Mouse (Mus musculus) kidney, adult 2 months (tissue): Measurements from ENCODE around the gene Tnp1. TPM values are rescaled to one million over a fixed set of nuclear protein-coding genes. Genes with fewer than 3 reads are reported as not detected.

Source experiments
- DNase-seq: peaks from one replicate; pipeline ENCODE4 v3.0.0; 2021
- H3K27ac ChIP-seq: fragments of 200-500 bp; 2 replicates; pipeline ENCODE4 v1.5.1; 2012; ENCODE audit warnings: low read depth, low read length, control low read depth, inconsistent platforms; ENCODE audit not compliant: insufficient read depth
- H3K27me3 ChIP-seq: fragments of 200-500 bp; replicated peaks from 2 replicates; pipeline ENCODE4 v1.6.1; 2012; ENCODE audit warnings: mild to moderate bottlenecking, moderate library complexity, low read length, inconsistent platforms; ENCODE audit not compliant: control insufficient read depth, insufficient read depth
- H3K36me3 ChIP-seq: fragments of 200-500 bp; 2 replicates; pipeline ENCODE4 v1.6.1; 2012; ENCODE audit warnings: mild to moderate bottlenecking, moderate library complexity, low read length, inconsistent platforms; ENCODE audit not compliant: control insufficient read depth, insufficient read depth
- H3K4me1 ChIP-seq: fragments of 200-500 bp; 2 replicates; pipeline ENCODE4 v1.6.1; 2011; ENCODE audit warnings: low read length; ENCODE audit not compliant: control insufficient read depth, insufficient read depth
- H3K4me3 ChIP-seq: fragments of 200-500 bp; 2 replicates; pipeline ENCODE4 v1.5.1; 2011; ENCODE audit warnings: mild to moderate bottlenecking, low read depth, low read length, control low read depth; ENCODE audit not compliant: insufficient read depth
- CTCF ChIP-seq: fragments of 200-500 bp; conservative IDR thresholded peaks from 2 replicates; pipeline ENCODE4 v1.5.1; 2011; ENCODE audit warnings: low read depth, mild to moderate bottlenecking, control low read depth, low read length, moderate library complexity, mixed read lengths; ENCODE audit not compliant: insufficient read depth, insufficient read length
- POLR2A ChIP-seq: fragments of 200-500 bp; IDR thresholded peaks from one replicate; pipeline ENCODE4 v1.6.1; 2011; ENCODE audit warnings: low read depth, low read length, control low read depth
- WGBS: fragments of 180-500 bp; shearing (Covaris S2); methylation state at CpG from one replicate; pipeline ENCODE4 v1.1.7; 2018; 5-methylcytosine and 5-hydroxymethylcytosine counted together
- polyA plus RNA-seq: library from polyadenylated mRNA; depleted of rRNA; stranded (reverse); fragments of >200 nt; gene quantifications from 2 replicates; pipeline ENCODE4 v1.2.3, GENCODE M21; 2012

The Tnp1 gene
- polyA plus RNA-seq, 1 experiment = 0.67 TPM

DNA sequence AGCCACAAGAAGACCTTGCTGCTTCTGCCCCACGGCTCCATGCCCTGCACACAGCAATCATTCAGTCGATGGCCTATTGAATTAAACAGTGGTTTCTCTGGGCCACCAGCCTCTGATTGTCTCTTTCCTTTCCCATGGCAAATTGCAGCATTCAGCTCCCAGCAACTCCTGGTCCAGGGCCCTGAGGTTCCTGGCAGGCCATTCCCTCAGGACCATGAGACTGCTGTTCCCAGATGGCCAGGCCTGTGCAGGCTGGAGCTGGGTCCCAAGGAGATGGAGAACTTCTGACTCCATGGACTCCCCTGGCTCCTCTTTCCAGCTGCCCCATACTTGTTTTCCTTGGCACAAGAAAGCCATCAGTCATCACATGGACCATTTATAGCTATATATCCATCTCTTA is 10.8 kb downstream of the Tnp1 start:
- DNase-seq = no peak
- Histone ChIP-seq H3K4me3 (no peak overlapping the region), H3K27me3 (no peaks in the 10 kb centered on the region), H3K36me3 (no peaks in the 10 kb centered on the region), H3K27ac (no peak overlapping the region), H3K4me1 (no peaks in the 10 kb centered on the region)
- no peak for TF ChIP-seq POLR2A
- TF ChIP-seq CTCF = no peak
- WGBS = 88% methylated on average over 2 of the region's 2 CpGs

DNA sequence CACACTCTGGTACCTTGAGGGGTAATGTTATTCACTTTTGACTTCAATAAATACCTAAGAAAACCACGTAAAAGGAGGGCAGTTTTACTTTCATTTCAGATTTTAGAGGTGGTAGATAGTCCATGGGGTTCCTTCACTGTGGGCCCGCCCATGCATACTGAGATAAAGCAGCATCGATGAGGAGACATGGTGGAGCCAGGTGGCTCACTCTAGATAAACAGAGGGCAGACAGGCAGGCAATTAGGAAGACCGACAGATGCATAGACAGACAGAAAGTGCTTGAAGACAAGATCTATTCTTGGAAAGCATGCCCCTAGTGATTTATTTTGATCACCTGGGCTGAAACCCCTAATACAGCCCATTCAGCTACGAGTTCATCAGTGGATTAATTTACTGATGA is 13.1 kb downstream of the Tnp1 start:
- H3K4me3 ChIP-seq = no peak overlapping the region
- H3K4me1 ChIP-seq = no peaks in the 10 kb centered on the region
- 80% methylated on average over 5 of the region's 5 CpGs for WGBS
- H3K27ac ChIP-seq = no peak overlapping the region
- no peaks in the 10 kb centered on the region for H3K36me3 ChIP-seq
- no peaks in the 10 kb centered on the region for H3K27me3 ChIP-seq
- no peak for TF ChIP-seq POLR2A
- no peak for TF ChIP-seq CTCF
- no peak for DNase-seq

- Histone ChIP-seq H3K27me3 (no peaks in the 10 kb centered on the region), H3K4me1 (no peaks in the 10 kb centered on the region), H3K36me3 (no peaks in the 10 kb centered on the region), H3K4me3 (no peak overlapping the region), H3K27ac (no peak overlapping the region)
- TF ChIP-seq POLR2A (no peak), CTCF (no peak)
- no peak for DNase-seq
- 83% methylated on average over 5 of the region's 5 CpGs for WGBS
Observed at GRCm38 (mm10) chr1:73001961-73002360, 13.7 kb downstream of the Tnp1 start.

- Histone ChIP-seq H3K36me3 (no peaks in the 10 kb centered on the region), H3K27ac (no peak overlapping the region), H3K4me1 (no peaks in the 10 kb centered on the region), H3K27me3 (no peaks in the 10 kb centered on the region), H3K4me3 (no peak overlapping the region)
- DNase-seq = no peak
- no peak for TF ChIP-seq CTCF
- TF ChIP-seq POLR2A = no peak
- 97% methylated on average over 5 of the region's 5 CpGs for WGBS
Observed at GRCm38 (mm10) chr1:72994751-72995528, 20.8 kb downstream of the Tnp1 start.

GRCm38 (mm10) chr1:72992944-72993464 is 22.7 kb downstream of the Tnp1 start:
- Histone ChIP-seq H3K27ac (no peak overlapping the region), H3K27me3 (no peaks in the 10 kb centered on the region), H3K4me1 (no peaks in the 10 kb centered on the region), H3K4me3 (no peak overlapping the region), H3K36me3 (no peaks in the 10 kb centered on the region)
- no peak for DNase-seq
- WGBS = 76% methylated on average over 2 of the region's 2 CpGs
- TF ChIP-seq POLR2A (no peak), CTCF (no peak)

DNA sequence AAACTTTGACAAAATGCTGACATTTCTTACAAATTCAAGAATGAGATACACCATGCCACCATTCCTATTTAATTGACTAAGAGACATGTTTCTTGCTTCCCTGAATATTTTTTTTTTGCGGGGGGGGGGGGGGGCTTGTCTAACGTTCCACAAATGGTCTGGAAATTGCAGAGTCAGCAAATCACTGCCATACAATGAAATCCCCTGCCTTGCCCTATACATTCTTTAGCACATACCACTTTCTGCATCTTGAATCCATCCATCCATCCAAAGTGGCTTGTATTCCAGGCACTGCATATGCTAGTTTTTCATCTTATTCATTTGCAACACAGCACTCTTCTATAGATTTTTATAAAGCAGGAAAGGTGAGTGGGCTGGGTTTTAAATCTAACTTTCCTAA is 23.5 kb downstream of the Tnp1 start:
- no peaks in the 10 kb centered on the region for H3K4me1 ChIP-seq
- TF ChIP-seq POLR2A (no peak), CTCF (no peak)
- H3K27ac ChIP-seq = no peak overlapping the region
- no peaks in the 10 kb centered on the region for H3K27me3 ChIP-seq
- no peak for DNase-seq
- no peaks in the 10 kb centered on the region for H3K36me3 ChIP-seq
- H3K4me3 ChIP-seq = no peak overlapping the region
- 52% methylated on average over 2 of the region's 2 CpGs for WGBS

- Histone ChIP-seq H3K4me1 (no peaks in the 10 kb centered on the region), H3K27ac (no peak overlapping the region), H3K27me3 (no peaks in the 10 kb centered on the region), H3K4me3 (no peak overlapping the region), H3K36me3 (no peaks in the 10 kb centered on the region)
- no peak for DNase-seq
- 96% methylated on average over 3 of the region's 3 CpGs for WGBS
- no peak for TF ChIP-seq POLR2A
- TF ChIP-seq CTCF = no peak
Observed at GRCm38 (mm10) chr1:72988904-72989303, 26.8 kb downstream of the Tnp1 start.

- no peaks in the 10 kb centered on the region for H3K36me3 ChIP-seq
- no peaks in the 10 kb centered on the region for H3K4me1 ChIP-seq
- WGBS = 93% methylated on average over 4 of the region's 4 CpGs
- H3K27me3 ChIP-seq = no peaks in the 10 kb centered on the region
- H3K27ac ChIP-seq = no peak overlapping the region
- H3K4me3 ChIP-seq = no peak overlapping the region
- DNase-seq = no peak
- TF ChIP-seq POLR2A = no peak
- no peak for TF ChIP-seq CTCF
Observed at GRCm38 (mm10) chr1:72986715-72987114, 29.0 kb downstream of the Tnp1 start.
